Mouse (Mus musculus) thymus, postnatal 36 days (tissue): Measurements from ENCODE around the gene Nol10.
"Not testable (repeated sequence)": the region's sequence is repeated elsewhere in the genome, so short reads cannot be mapped to it uniquely, and the experiment has no call there.

Experiments
- DNase-seq, 2 experiments: peaks; one replicate each; pipeline ENCODE4 v3.0.0; 2022; ENCODE audit warnings: mixed read lengths in 2 of 2

Nol10 gene

DNA sequence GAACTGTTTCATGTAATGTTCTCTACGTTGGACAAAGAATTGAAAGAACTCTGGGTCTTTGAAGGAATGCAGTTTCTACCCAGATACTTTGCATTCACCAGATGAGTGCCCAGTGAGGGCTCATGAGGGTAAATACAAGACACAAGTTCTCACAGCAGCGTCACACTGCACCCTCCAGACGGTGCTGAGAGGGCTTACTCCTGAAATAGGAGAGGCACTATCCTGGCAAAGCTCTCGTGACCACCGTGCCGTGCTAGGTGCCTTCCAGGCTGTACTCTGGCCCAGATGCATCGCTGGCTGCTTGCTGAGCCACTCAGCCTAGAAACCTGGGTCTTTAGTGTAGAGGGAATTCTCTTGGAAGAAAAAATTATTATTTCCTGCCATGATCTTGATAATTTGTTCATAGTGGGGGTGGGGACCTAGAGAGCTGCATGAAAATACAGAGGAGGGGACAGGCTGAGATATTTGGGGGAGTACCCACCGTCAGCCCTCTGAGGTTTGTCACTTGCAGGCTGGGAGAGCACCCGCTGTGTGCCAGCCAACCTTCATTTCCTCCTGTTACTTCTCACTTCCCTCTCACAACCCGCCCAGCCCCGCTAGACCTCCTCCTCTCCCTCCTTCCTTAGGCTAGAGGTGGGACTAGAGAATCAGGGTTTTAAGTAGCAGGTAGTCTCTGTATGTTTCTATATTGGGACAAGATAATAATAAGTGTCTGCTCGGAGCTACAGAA is 63.7 kb downstream of the Nol10 start:
- no peak for DNase-seq

DNA sequence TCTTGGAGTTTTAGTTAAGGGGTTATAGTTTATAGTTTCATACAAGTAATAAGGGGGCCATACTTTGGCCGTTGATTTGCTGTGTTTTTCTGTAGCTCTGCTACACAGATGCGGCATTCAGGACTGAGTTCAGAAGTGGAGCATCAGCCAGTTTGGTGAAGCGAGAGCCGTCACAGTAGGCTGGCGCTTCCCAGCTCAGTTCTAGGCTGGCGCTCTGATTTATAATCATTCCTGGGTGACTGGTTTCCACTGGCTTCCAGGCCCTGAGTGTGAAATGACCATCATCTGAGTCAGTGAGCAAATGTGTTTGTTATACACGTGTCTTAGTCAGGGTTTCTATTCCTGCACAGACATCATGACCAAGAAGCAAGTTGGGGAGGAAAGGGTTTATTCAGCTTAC is 66.5 kb downstream of the Nol10 start:
- no peak for DNase-seq

DNA sequence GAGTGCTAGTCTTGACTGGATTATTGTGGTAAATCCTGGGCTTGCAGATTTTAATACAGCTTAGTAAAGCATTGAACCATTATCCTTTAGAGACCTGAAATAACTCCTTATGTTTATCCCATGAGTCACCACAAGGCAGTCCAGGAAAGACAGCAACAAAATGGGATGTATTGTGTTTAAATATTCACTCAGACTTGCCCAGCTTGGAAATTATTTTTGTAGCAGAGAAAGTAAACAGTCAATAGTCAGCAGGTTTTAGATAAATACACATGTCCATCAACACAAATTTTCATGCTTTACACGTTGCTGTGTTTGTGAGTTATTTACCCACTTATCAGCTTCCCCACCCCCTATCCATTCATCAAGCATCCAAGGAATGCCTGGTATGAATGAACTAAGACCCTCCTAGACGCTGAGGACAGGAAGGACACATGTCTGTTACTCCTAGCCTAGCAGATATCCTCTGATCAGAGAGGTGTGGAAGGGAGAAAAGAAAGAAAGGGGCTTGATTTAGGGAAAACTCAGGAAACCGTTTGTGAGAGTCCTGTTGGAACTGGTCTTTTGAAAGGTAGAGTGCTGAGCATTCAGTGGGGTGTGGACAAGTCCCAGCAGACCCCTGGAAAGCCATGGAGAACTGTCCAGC is 72.0 kb downstream of the Nol10 start:
- DNase-seq: no peak

DNA sequence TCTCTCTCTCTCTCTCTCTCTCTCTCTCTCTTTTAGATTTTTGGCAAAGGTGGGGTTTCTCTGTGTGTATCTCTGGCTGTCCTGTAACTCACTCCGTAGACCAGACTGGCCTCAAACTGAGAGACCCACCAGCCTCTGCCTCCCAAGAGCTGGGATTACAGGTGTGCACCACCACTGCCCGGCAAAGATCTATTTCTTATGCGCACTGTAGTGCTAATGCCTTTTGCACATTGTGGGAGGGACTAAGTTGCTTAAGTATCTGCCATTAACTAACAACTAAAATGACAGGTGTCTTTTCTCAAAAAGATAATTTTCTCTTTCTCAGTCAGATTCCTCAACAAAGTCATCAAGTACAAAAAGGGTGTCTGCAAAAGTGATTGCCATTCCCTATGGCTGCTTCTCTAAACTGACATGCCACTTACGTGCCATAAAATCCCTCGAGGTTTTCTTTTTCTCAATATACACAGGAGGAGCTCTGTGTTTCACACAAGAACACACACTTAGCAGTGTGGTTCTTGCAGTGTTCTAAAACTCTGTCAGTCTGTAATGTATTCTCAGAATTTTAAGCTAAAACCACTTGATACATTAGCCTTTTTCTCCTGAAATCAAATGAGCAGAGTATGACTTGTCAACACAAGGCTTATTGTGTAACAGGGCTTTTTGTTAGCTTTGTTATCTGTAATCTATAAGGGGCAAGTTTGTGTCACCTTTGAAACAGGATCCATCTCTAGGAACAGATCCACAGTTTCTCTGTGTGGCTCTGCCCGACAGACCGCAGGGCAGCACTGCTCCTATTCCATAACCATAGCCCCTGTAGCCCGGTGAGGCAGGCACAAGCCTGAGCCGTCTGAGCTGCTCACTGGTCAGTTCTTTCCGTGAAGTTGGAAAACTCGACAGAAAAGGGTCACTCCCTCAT is 77.3 kb downstream of the Nol10 start:
- no peak for DNase-seq

DNA sequence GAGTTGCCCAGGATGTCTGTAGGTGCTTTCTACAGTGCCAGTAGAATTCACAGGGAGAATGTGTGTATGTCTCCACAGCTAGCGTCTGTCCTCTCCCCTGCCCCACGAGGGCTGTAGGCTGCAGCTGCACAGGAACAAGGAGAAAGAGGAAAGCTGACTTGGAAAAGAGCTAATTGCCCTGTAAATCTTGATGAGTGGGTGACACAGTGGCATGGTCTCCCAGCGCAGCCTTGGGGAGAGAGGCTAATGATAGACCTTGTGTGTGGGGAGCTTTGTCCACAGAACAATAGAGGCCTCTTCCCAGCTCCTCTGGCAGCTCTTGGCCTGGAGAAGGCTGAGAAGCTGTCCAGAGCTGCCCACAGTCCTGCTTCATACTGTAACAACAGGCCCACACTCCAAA is 78.5 kb downstream of the Nol10 start:
- DNase-seq: no peak

DNA sequence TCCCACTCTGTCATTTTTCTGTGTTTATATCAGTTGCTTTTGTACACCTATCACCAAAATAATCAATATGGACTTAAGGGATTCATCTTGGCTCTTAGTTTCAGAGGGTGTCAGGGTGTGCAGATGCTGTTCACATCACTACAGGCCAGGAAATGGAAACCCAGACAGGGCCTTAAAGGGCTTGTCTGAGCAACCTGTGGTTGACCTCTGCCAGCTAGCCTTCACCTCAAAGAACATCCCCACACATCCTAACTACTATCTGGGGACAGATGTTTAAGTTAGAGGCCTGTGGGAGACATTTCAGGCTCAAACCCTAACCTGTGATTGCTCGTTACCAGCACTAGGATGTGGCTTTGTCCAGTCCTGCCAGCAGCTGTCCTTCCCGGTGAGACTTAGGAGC is 82.3 kb downstream of the Nol10 start:
- DNase-seq: no peak

DNA sequence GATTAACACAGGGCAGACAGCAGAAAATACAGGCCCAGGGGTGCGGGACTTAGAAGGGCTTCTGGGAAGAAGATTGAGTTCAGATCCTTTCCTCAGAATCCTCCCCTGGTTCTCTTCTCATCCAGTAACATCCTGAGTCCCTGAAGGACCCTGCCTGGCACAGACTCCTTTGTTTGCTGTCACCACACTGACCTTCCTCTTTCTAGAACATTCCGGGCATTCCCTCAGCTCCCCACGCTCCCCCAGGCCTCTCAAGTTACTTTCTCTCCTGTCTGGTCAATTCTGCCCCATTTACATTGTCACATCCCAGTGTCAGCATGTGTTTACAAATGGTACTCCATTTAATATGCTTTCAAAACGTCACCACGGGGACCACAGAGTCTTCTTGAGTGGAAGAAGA is 82.9 kb downstream of the Nol10 start:
- DNase-seq: no peak

DNA sequence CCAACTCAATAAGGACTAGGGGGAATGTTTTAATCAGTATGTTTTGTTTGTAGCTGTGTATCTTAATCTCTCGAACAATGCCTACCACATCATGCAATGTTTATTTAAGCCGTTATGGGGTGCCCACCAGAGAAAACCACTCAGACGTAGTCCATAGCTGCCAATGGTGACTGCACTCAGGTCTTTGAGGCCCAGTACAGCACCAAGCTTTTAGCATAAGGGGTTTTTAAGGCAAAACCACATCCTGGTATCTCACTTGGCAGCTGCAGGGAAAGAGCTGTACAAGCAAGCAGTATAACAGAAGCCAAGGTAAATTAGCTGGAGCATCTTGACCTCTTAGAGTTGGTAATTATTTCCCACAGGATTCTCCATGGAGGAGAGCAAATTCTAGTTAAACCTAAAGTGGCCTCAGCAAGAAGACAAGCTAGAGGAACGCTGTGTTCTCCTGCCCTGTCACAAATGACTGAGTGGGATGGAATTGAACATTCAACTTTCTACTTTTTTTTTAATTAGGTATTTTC is 83.6 kb downstream of the Nol10 start:
- no peak for DNase-seq

DNA sequence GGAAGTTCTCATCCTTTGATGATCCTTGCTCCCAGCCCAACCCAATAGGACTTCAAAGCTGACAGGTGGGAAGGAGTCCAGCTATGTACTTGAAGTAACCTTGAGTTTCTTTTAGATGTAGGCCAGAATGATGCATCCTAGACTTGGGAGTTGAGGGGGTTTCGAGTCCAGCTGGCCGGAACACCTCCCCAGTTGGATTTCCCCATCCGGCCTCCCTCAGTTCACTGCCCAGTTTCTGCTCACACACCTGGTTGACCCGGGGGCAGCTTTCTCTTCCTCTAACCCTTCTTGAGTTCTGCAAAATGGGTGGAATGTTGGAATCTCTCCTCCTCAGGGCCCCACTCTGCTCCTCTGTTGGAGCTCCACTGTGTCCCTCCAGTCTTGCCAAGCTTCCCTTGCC is 85.5 kb downstream of the Nol10 start:
- DNase-seq: no peak

DNA sequence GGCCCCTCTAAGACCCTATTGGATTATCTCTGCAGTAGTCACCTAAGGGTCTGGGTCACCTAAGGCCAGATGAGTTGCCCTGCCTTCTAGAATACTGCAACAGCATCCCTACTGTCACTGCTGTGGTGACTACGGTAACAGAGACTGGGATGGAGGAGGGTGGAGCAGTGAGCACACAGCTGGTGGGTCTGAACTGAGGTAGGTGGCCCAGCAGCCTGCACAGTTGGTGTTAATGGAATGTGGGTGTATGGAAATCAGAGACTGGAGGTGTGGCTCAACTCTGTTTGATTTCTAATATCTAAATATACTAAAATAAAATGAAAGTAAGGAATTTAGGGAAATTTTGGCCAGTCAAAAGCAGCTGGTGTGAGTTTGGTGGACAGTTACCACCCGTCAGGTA is 88.2 kb downstream of the Nol10 start:
- no peak for DNase-seq

DNA sequence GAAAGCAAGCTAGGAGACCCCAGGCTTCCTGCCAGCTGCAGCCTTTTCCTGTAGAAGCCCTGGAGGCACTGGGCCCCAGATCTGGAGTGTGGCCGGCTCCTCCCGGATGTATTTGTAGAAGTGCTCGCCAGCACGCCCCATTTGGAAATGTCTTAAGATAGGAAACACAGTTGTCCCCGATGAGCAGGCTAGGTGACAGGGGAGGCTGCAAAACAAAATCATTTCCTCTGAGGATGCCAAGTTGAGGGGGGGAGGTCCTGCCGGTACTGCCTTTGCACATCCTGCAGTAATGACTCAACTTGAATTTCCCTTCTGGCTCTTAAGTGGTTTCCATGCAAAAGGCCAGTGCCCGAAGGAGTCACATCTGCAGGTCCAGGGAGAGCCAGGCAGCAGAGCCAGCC is 92.0 kb downstream of the Nol10 start:
- no peak for DNase-seq

DNA sequence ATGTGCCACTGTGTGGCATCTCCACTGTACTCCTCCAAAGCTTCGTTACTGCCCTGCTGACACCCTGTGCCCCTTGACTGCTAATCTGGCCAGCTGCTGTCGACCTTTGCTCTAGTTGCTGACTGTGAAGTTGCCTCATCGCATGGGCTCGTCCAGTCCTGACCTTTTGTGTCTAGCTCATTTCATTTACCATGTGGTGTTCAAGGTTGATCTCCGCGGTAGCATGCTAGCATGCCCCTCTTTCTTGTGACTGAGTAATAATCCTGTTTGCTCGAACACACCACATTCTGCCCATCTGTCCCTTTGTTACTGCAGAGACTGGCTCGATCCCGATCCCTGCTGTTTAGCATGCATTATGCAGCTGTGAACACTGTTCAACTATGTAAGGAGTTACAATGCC is 93.2 kb downstream of the Nol10 start:
- no peak for DNase-seq

DNA sequence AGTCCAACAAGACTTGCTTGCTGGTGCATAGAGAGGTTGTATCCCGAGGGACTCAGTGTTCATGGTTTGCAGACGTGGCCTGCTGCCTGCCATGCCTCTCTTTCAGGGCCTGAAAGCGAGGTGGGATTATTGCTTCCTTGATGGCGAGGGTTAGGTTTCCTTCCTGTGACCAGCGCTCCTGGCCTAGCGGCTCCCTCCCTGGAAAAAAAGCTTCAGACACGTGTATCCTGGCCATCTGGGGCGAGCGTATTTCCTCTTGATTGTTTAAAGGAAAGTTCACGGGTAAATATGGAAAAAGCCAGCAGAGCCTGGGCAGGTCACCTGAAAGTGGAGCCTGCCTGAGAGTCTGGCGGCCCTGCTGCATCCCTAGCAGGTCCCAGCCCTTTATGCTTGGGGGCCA is 96.1 kb downstream of the Nol10 start:
- no peak for DNase-seq

DNA sequence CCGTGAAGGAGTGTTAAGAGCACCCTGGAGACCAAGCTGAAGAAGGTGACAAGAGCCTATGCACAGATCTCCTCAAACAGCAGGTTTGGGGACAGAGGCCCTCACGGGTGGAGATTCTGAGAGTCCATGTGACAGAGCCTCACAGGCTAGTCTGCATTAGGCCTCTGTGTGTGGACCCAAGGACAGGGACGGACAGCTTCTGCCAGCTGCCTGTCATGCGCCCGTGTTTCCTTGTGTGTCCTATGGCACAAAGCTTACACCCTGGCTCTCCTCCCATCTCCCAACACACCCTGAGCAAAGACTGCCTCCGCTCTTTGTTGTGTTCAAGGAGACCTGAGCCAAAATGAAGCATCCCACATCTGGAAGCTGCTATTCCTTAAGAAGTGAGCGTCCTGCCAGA is 97.0 kb downstream of the Nol10 start:
- DNase-seq: no peak

DNA sequence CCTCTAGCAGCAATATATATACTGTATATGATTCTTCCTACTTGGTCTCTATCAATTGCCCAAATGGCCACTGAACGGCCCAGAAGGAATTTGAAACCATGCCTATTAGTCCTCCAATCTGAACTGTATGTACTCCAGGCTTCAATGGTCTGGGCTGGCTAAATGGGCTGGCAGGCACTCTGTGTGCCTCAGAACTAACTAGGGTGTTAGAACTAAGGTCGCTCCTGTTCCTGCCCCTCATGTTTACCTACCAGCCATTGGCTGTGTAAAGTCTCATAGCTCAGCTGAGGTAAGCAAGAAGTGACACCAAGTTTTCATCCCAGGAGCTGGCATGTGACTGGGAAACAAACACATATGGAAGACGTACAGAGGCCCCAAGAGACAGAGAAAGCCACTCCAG is 100.5 kb downstream of the Nol10 start:
- DNase-seq: no peak

DNA sequence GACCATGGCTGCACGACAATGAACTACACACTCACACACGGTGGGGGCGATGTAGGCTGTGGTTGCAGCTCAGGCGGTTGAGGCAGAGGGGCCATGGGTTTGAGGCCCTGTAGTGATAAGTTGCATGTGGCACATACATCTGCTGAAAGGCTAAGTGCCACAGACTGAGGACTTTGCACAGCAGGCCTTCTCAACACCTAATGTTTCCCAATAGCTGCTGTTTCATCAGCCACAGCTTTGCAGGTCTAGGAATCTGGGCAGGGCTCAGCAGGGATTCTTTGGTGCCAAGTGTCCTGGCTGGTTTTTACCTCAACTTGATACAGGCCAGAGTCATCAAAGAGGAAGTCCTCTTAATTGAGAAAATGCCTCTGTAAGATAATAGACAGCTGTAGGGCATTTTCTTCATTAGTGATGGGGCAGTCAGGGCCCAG is 101.4 kb downstream of the Nol10 start:
- no peak for DNase-seq

DNA sequence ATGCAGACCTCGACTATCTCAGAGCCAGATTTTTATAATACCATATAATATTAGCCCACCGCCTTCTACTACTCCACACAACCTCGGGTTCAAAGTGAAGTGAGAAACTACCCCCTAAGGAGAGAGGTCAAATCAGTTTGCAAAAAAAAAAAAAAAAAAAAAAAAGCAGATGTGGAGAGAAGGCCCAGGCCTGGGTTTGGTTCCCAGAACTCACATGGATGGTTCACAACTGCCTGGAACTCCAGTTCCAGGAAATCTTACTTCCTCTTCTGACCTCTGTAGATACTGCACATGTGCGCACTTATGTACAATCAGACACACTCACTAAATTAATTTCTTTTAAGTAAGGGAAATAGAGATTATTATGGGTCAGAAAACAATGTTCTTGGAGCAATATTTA is 102.2 kb downstream of the Nol10 start:
- DNase-seq: no peak

DNA sequence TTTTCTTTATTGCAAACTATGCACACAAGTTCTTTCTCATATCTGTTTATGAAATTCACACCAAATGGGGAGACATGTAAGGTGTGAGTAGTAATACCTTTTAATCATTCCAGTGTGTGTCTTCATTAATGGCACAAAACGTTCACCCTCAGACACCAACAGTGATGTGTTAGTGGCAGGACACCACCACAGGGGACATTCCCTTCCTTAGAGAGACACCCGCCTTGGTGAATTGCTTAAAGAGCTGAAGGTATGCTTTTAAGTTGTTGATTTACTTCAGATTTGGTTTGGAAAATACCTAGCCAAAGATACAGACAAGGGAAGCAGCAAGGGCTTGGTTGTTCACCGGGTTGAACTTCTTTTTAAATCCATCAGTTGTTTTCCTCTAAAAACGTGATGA is 102.7 kb downstream of the Nol10 start:
- DNase-seq: no peak

DNA sequence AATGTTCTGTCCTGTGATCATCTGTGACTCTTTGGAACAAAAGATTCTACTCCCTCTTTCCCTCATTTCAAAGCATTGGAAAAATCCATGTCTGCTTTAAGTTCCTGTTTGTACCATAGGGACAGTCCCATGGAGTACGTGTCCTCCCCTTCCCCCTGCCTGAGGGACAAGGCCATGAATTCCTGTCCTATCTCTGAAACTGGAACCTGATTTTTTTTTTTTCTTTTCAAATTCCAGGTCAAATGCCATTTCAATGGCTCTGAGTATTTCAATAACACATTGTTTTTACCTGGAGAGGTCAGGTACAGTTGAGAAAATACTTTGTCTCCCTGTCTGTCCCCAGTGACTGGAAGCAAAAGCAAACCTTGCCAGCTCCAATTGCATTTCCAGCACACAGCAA is 104.0 kb downstream of the Nol10 start:
- DNase-seq: no peak

DNA sequence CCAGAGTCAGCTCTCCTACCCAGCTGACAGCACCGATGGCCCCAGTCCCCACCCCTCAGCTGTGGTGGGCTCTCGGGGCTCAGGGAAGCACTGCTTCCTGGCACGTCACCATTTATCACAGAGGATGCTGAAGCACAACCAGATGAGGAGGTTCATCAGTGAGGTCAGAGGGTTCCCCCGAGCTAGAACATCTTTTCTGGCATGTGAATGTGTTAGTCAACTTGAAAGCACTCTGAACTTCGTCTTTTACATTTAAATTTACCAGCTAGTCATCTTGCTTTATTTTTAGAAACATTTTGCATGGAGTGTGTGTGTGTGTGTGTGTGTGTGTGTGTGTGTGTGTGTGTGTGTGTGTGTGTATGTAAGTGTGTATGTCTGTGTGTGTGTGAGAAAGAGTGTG is 105.7 kb downstream of the Nol10 start:
- DNase-seq: no peak

DNA sequence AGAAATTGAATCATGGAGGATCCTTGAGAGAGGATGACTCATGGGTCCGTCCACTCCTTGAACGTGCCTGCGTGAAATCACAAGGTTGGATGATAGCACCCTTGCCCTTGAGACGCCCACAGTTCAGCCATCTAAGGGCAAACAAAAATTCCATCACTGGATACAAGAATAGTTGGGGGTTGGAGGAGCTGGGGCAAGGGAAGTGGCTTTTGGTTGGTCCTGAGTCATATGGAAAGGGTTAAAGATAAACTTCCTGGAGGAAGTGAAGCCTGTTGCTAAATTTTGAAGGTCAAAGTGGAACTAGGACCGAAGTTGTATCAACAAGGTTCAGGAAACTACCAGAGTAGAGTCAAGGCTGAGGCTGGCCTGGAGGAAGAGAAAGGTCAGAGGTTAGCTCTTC is 106.8 kb downstream of the Nol10 start:
- no peak for DNase-seq

DNA sequence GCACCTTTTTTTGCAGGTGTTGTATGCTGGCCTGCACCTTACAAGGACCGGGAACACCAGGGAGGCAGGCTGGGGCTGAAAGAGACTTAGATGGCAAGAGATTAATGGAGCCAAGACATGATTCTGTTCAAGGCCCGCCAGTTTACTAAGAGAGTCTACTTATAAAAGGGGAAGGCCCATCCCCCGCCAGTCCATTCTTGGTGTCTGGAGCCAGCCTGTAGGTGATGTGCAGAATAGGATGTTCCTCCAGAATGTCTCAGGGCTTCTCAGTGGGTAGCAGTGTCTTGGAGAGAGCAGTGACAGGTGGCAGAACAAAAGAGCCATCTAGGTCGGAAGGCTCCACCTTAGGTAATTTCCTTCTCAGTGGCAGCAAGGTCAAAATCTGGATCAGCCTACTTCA is 111.0 kb downstream of the Nol10 start:
- DNase-seq: not testable (repeated sequence)

DNA sequence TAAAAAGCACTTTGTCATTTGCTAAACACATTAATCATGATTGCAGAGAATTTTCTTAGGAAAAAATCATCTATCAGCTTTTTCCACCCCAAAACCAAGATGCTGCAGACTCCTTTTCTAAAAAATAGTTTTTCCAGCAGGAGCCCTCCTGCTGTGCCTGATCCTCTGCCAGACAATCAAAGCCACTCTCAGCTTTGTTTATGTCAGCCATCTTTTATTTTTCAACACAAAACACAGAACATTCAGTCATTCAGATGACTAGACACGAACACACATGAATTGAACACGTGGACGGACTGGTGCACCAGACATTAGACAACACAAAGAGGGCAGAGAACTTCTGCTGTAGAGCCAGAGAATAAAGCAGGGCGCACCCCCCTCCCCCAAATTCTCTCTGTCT is 115.4 kb downstream of the Nol10 start:
- DNase-seq: no peak

DNA sequence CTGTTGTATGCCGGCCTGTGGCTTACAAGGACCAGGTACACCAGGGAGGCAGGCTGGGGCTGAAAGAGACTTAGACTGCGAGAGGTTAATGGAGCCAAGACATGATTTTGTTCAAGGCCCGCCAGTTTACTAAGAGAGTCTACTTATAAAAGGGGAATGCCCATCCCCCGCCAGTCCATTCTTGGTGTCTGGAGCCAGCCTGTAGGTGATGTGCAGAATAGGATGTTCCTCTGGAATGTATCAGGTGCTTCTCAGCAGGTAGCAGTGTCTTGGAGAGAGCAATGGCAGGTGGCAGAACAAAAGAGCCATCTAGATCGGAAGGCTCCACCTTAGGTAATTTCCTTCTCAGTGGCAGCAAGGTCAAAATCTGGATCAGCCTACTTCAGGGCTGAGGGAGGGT is 116.3 kb downstream of the Nol10 start:
- DNase-seq: not testable (repeated sequence)
